Mouse (Mus musculus) midbrain, embryonic 15.5 days (tissue): ENCODE measurements around the gene Clstn3. TPM values are rescaled to one million over a fixed set of nuclear protein-coding genes. Genes with fewer than 3 reads are reported as not detected.
"Not testable (repeated sequence)": the region's sequence is repeated elsewhere in the genome, so short reads cannot be mapped to it uniquely, and the experiment has no call there.

Source experiments
- ATAC-seq: fragments of 200-750 bp; cut with Nextera tagmentation; replicated peaks from 2 replicates; pipeline ENCODE4 v1.8.0; 2017; ENCODE audit warnings: moderate TSS enrichment
- H3K27ac ChIP-seq: fragments of 300-500 bp; sonication (generic); 2 replicates; pipeline ENCODE4 v1.5.1; 2015; ENCODE audit warnings: mild to moderate bottlenecking, inconsistent platforms
- H3K27me3 ChIP-seq: fragments of 300-500 bp; sonication (generic); replicated peaks from 2 replicates; pipeline ENCODE4 v1.6.1; 2015; ENCODE audit warnings: inconsistent platforms
- H3K36me3 ChIP-seq: fragments of 300-500 bp; sonication (generic); replicated peaks from 2 replicates; pipeline ENCODE4 v1.6.1; 2015; ENCODE audit warnings: inconsistent platforms
- H3K4me1 ChIP-seq: fragments of 300-500 bp; sonication (generic); 2 replicates; pipeline ENCODE4 v1.6.1; 2015; ENCODE audit warnings: inconsistent platforms
- H3K4me2 ChIP-seq: fragments of 300-500 bp; sonication (generic); 2 replicates; pipeline ENCODE4 v1.6.1; 2015; ENCODE audit warnings: inconsistent platforms, mild to moderate bottlenecking, moderate library complexity
- H3K4me3 ChIP-seq: fragments of 300-500 bp; sonication (generic); 2 replicates; pipeline ENCODE4 v1.5.1; 2015; ENCODE audit warnings: mild to moderate bottlenecking, inconsistent platforms
- H3K9ac ChIP-seq: fragments of 300-500 bp; sonication (generic); 2 replicates; pipeline ENCODE4 v1.6.1; 2015; ENCODE audit warnings: mild to moderate bottlenecking, inconsistent platforms
- H3K9me3 ChIP-seq: fragments of 300-500 bp; sonication (generic); 2 replicates; pipeline ENCODE4 v1.6.1; 2016; ENCODE audit warnings: inconsistent platforms
- WGBS: fragments of 180-500 bp; shearing (Covaris S2); methylation state at CpG from one replicate; pipeline ENCODE4 v1.1.7; 2015; ENCODE audit warnings: mixed read lengths; 5-methylcytosine and 5-hydroxymethylcytosine counted together
- polyA plus RNA-seq: library from polyadenylated mRNA; unstranded; fragments of >200 nt; fragmentation: Nextera tagmentation; extraction: Ambion mirVana; gene quantifications from 2 replicates; pipeline ENCODE4 v1.2.1, GENCODE M21; 2015

Clstn3 gene
- 146 and 153 TPM in 2 replicates for polyA plus RNA-seq

DNA sequence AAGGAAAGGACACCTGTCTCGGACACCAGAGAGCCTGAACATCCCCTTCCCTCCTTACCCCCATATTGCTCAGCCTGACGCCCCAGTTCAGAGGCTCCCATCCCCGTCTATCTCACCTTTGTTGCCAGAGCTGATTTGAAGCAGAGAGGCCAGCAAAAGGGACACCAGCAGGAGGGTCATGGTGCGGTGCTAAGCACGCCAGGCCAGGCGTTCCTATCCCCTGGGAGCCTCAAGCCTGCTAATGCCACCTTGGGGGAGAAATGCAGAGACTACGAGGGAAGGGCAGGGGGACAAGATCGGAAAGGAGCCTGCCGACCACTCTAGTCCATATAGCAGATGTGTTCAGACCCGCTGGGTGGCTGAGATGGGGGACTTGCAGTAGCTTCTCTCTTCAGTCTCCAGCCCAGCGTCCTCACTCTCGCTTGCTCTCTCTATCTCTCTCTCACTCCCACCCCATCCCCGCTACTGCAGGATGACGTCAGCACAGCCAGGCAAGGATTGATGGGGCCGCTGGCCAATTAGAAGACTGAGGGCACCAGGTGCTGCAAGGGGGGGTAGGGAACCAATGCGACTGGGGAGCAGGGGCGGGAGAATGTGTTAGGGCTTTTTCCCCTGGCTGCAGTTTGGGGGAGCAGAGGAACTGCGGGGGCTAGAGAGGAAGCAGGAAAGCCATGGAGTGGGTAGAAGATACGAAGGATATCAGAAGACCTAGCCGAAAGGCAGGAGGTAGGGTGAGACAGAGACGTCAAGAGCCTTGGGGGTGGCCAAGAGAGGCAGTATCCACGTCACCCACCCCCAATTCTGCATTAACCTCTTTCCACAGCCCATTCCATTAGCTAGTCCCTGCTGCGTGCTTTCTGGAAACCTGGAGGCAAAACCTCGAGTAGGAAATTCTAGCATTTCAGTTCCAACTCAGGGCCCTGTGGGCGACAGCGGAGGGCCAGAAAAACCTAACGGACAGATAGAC is at the start of gene Clstn3:
Clstn3 (minus strand) TSS at position 490 of the 967 bp plus-strand sequence.
- Histone ChIP-seq H3K36me3 (peaks cover 11% of the 10 kb centered on the region; the same call in 1 of the 2 replicates), H3K4me1 (peaks cover 27% of the 10 kb centered on the region), H3K27me3 (no peaks in the 10 kb centered on the region), H3K4me2 (peak within 1 kb of the TSS; percentile 75), H3K4me3 (peak within 1 kb of the TSS; percentile 75), H3K27ac (peak within 1 kb of the TSS; percentile 92), H3K9ac (peak within 1 kb of the TSS; percentile 83), H3K9me3 (no peaks in the 10 kb centered on the region)
- ATAC-seq: peak; percentile 98
- WGBS: 6% methylated on average over 27 of the region's 27 CpGs

DNA sequence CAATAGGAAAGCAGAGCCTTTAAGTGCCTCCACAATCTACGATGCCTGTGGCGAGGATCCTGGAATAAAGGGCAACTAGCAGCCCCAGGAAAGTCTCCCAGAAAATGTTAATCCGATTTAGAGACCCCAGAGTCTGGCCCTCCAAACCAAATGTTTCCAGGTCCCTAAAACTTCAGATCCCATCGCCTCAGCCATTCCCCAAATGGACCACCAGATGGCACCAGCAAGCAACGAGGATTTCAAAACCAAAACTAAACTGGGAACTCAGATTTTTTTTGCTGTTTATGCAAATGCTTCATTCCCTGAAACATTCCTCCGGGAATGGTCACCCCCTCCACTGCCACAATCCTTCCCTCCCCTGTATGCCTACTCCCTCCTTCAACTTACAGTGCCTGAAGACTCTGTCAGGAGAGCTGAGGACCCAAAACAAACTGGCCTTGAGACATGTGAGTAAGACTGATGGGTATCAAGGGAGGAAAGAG is 47.8 kb upstream of the Clstn3 start, which contains the start of gene C1ra:
C1ra (plus strand) TSS at position 51 of the 482 bp plus-strand sequence.
- no peak within 1 kb of the TSS for H3K27ac ChIP-seq
- no peaks in the 10 kb centered on the region for H3K36me3 ChIP-seq
- H3K4me3 ChIP-seq: no peak within 1 kb of the TSS
- peak within 1 kb of the TSS; percentile 28; the same call in 1 of the 2 replicates for H3K4me2 ChIP-seq
- H3K4me1 ChIP-seq: no peaks in the 10 kb centered on the region
- H3K27me3 ChIP-seq: no peaks in the 10 kb centered on the region
- H3K9ac ChIP-seq: no peak within 1 kb of the TSS
- WGBS: 6% methylated on average over 6 of the region's 6 CpGs
- ATAC-seq: no peak
- H3K9me3 ChIP-seq: no peaks in the 10 kb centered on the region

DNA sequence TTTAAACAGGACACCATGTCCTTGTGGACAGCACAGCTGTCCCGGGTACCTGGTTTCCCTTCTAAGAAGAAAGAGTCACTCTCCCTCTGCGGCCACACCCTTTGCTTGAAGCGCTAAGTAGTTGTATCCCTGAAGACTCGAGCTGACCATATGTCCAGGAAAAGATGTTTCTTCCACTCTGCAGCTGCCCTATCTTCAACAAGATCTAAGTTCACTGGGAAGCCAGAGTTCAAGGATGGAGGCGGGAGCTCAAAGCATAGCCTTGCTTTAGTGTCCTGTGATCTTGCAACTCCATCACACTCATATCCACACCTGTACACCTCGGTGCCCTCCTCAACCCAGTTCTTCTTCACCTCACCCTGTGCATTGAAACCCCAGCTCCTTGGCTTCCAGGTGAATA is 47.3 kb upstream of the Clstn3 start:
- ATAC-seq: no peak
- H3K36me3 ChIP-seq: no peaks in the 10 kb centered on the region
- no peaks in the 10 kb centered on the region for H3K27me3 ChIP-seq
- H3K9ac ChIP-seq: no peak overlapping the region
- H3K4me1 ChIP-seq: no peaks in the 10 kb centered on the region
- H3K27ac ChIP-seq: no peak overlapping the region
- no peaks in the 10 kb centered on the region for H3K9me3 ChIP-seq
- no peak overlapping the region for H3K4me3 ChIP-seq
- WGBS: 66% methylated on average over 6 of the region's 6 CpGs
- no peak overlapping the region for H3K4me2 ChIP-seq

GRCm38 (mm10) chr6:124509192-124509591 is 44.6 kb upstream of the Clstn3 start:
- not testable (repeated sequence) for H3K4me3 ChIP-seq, H3K27ac ChIP-seq, H3K36me3 ChIP-seq, ATAC-seq, H3K4me1 ChIP-seq, H3K4me2 ChIP-seq, H3K9ac ChIP-seq, H3K9me3 ChIP-seq, H3K27me3 ChIP-seq
- WGBS: 83% methylated on average over 5 of the region's 5 CpGs

- no peaks in the 10 kb centered on the region for H3K36me3 ChIP-seq
- no peaks in the 10 kb centered on the region for H3K27me3 ChIP-seq
- WGBS: 81% methylated on average over 10 of the region's 10 CpGs
- no peak overlapping the region for H3K27ac ChIP-seq
- no peak overlapping the region for H3K9ac ChIP-seq
- no peak for ATAC-seq
- H3K4me1 ChIP-seq: no peaks in the 10 kb centered on the region
- no peak overlapping the region for H3K4me3 ChIP-seq
- no peak overlapping the region for H3K4me2 ChIP-seq
- H3K9me3 ChIP-seq: no peaks in the 10 kb centered on the region
Observed at GRCm38 (mm10) chr6:124508292-124508691, 43.7 kb upstream of the Clstn3 start.

DNA sequence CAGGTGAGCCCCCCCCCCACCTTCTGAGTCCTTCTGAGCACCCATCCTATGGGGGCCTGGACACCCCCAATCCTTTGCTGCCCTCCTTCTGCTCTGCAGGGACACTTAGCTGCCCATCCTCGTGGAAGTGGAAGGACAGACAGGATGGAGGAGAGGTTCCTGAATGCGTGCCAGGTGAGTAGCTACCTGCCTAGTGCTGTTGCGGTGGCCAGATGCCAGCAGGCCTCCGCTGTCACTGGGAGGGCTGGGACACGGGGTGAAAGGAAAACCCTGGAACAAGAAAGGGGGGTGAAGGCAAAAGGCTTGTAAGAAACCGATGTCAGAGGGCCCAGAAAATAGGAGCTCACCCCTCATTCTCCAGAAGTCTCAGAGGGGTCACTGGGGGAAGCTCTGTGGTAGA is 42.4 kb upstream of the Clstn3 start:
- H3K4me1 ChIP-seq: no peaks in the 10 kb centered on the region
- H3K27ac ChIP-seq: no peak overlapping the region
- H3K27me3 ChIP-seq: no peaks in the 10 kb centered on the region
- H3K4me2 ChIP-seq: no peak overlapping the region
- no peaks in the 10 kb centered on the region for H3K9me3 ChIP-seq
- H3K9ac ChIP-seq: no peak overlapping the region
- no peak for ATAC-seq
- H3K36me3 ChIP-seq: no peaks in the 10 kb centered on the region
- H3K4me3 ChIP-seq: no peak overlapping the region
- 83% methylated on average over 6 of the region's 6 CpGs for WGBS

GRCm38 (mm10) chr6:124505028-124505427 is 40.4 kb upstream of the Clstn3 start:
- H3K4me2 ChIP-seq: no peak overlapping the region
- H3K9me3 ChIP-seq: no peaks in the 10 kb centered on the region
- no peak overlapping the region for H3K27ac ChIP-seq
- 87% methylated on average over 4 of the region's 4 CpGs for WGBS
- ATAC-seq: no peak
- no peaks in the 10 kb centered on the region for H3K36me3 ChIP-seq
- H3K4me3 ChIP-seq: no peak overlapping the region
- no peaks in the 10 kb centered on the region for H3K27me3 ChIP-seq
- no peaks in the 10 kb centered on the region for H3K4me1 ChIP-seq
- no peak overlapping the region for H3K9ac ChIP-seq

DNA sequence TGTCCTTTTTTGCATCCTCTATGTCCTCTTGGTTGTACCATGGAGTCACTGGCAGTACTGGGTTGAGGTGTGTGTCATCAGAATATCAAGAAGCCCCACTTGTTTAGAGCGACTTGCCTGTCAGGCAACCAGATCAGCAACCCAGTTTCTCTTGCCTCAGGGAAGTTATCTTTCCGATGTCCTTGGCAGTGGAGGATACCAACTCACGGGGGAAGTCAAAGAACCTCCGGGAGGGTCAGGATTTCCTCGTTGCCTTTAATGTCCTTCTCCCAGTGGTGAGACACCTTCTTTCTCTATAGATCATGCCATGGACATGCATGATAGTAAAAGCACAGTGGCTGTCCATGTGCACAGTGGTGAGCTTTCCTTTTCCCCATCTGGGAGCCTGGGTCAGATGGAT is 37.4 kb upstream of the Clstn3 start:
- Histone ChIP-seq H3K4me3 (no peak overlapping the region), H3K4me1 (no peaks in the 10 kb centered on the region), H3K27me3 (no peaks in the 10 kb centered on the region), H3K4me2 (no peak overlapping the region), H3K36me3 (no peaks in the 10 kb centered on the region), H3K9ac (no peak overlapping the region), H3K9me3 (no peaks in the 10 kb centered on the region), H3K27ac (no peak overlapping the region)
- WGBS: 92% methylated on average over 5 of the region's 5 CpGs
- no peak for ATAC-seq

DNA sequence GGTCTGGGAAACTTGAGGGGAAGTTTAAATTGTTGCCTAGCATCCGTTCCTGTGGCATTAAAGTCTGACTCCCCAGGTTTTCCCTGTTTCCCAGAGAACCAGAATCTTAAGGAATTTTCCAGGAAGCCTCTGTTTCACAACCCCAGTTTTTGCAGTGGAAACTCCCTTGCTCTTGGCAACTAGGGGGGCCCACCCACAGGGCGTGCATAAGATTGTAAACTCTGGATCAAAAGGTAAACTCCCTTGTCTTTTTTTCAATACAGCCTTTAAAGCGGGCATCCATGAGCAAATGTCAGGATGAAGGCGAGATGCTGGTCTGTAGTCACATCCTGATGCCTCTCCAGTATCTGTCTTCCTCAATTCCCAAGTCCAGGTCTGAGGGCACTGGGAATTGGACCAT is 36.9 kb upstream of the Clstn3 start:
- H3K4me2 ChIP-seq: no peak overlapping the region
- H3K27ac ChIP-seq: no peak overlapping the region
- no peaks in the 10 kb centered on the region for H3K27me3 ChIP-seq
- no peak overlapping the region for H3K4me3 ChIP-seq
- no peaks in the 10 kb centered on the region for H3K9me3 ChIP-seq
- H3K9ac ChIP-seq: no peak overlapping the region
- ATAC-seq: no peak
- H3K36me3 ChIP-seq: no peaks in the 10 kb centered on the region
- H3K4me1 ChIP-seq: no peaks in the 10 kb centered on the region
- WGBS: 83% methylated on average over 4 of the region's 4 CpGs

- no peak for ATAC-seq
- H3K36me3 ChIP-seq: no peaks in the 10 kb centered on the region
- no peak overlapping the region for H3K4me3 ChIP-seq
- no peak overlapping the region for H3K9ac ChIP-seq
- H3K9me3 ChIP-seq: no peaks in the 10 kb centered on the region
- 40% methylated on average over 10 of the region's 10 CpGs for WGBS
- no peaks in the 10 kb centered on the region for H3K4me1 ChIP-seq
- no peaks in the 10 kb centered on the region for H3K27me3 ChIP-seq
- H3K4me2 ChIP-seq: no peak overlapping the region
- no peak overlapping the region for H3K27ac ChIP-seq
Observed at GRCm38 (mm10) chr6:124499914-124500566, 35.4 kb upstream of the Clstn3 start.

GRCm38 (mm10) chr6:124496054-124496453 is 31.5 kb upstream of the Clstn3 start:
- Histone ChIP-seq H3K27me3 (no peaks in the 10 kb centered on the region), H3K27ac (no peak overlapping the region), H3K36me3 (no peaks in the 10 kb centered on the region), H3K4me3 (no peak overlapping the region), H3K4me1 (no peaks in the 10 kb centered on the region), H3K9ac (no peak overlapping the region), H3K4me2 (no peak overlapping the region), H3K9me3 (no peaks in the 10 kb centered on the region)
- no peak for ATAC-seq
- 94% methylated on average over 5 of the region's 5 CpGs for WGBS

DNA sequence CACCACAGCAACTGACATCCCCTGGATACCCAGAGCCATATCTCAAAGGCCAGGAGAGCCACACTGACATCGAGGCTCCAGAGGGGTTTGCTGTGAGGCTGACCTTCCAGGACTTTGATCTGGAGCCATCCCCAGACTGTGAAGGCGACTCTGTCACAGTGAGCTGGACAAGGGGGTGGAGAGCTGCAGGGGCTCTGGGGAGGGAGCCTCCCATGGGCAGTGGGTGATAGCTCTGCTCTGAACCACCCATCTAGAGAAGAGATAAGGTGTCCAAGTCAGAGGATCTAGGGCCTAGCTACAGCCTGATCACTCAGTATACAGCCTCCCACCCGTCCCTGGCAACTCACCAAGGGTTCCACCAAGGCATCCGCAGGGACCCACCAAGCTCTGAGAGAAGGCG is 29.3 kb upstream of the Clstn3 start:
- Histone ChIP-seq H3K36me3 (no peaks in the 10 kb centered on the region), H3K9me3 (no peaks in the 10 kb centered on the region), H3K4me3 (no peak overlapping the region), H3K4me2 (no peak overlapping the region), H3K27me3 (no peaks in the 10 kb centered on the region), H3K4me1 (no peaks in the 10 kb centered on the region), H3K9ac (no peak overlapping the region), H3K27ac (no peak overlapping the region)
- 83% methylated on average over 5 of the region's 5 CpGs for WGBS
- ATAC-seq: no peak
